Mouse (Mus musculus): ENCODE data around the gene Fsip1. TPM values are rescaled to one million over a fixed set of nuclear protein-coding genes. Genes with fewer than 3 reads are reported as not detected.

The Fsip1 gene
- total RNA-seq (2014; rRNA removed) = 2.9 and 3.7 TPM in 2 replicates
- polyA plus RNA-seq (2015; fragmentation: Nextera tagmentation; extraction: Ambion mirVana) = 4.0 and 5.7 TPM in 2 replicates

DNA sequence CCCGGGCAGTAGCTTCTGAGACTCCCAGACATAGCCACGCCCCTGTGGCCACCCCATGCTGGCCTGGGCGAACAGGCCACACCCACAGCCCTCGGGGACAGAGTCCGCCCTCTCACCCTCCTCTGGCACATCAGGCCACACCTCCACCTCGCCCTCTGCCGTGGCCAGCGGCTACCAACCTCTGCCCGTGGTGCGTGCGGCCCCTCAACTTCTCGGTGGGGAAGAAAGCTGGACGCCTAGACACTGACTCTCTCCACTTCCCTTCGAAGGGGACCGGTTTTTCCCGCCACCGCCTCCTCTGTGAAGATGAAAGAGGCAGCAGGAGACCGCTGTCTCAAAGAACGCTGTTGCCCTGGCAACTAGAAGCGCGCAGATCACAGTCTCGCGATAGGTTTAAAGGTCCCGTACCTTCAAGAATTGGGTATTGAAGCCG, at the start of gene Fsip1:
Fsip1 (minus strand) TSS at position 346 of the 433 bp plus-strand sequence.
- H3K4me2 ChIP-seq (ENCODE audit: low read depth) = peak within 1 kb of the TSS; percentile 74
- H3K27me3 ChIP-seq (ENCODE audit: insufficient read depth, low read length) = no peaks in the 10 kb centered on the region
- no peak within 1 kb of the TSS for H3K27ac ChIP-seq (ENCODE audit: low read depth, low read length)
- no peaks in the 10 kb centered on the region for H3K36me3 ChIP-seq (ENCODE audit: insufficient read depth)
- no peaks in the 10 kb centered on the region for H3K9me3 ChIP-seq (ENCODE audit: low read length)
- peak within 1 kb of the TSS; percentile 42 for H3K4me3 ChIP-seq (ENCODE audit: low read depth, low read length)
- ATAC-seq (peak; percentile 96), DNase-seq (peak; percentile 87)
- 5% methylated on average over 25 of the region's 25 CpGs for WGBS
- H3K4me1 ChIP-seq (ENCODE audit: insufficient read depth) = no peaks in the 10 kb centered on the region; the same call in 1 of the 2 replicates
- TF ChIP-seq CTCF (IDR thresholded peaks at IDR 0.05; ENCODE audit: low read depth) = no peak
- peak within 1 kb of the TSS; percentile 47; the same call in 1 of the 2 replicates for H3K9ac ChIP-seq

DNA sequence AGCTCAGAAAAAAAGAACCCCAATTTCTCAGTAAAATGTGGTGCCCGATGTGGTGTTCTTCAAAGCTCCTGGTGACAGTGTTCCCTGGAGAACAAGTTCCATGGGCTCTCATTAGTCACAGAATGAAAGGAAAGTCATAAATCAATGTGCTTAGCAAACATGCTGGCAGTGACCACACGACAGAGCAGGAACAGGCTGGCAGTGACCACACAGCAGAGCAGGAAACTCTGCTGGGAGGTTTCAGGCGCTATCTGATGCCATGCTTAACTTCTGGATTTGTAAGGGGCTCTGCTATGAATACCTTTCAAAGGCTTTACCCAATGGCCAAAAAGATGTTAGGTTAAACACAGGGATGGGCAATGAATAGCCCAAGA, 49.7 kb upstream of the Fsip1 start:
- no peak overlapping the region for H3K4me2 ChIP-seq (ENCODE audit: low read depth)
- H3K9ac ChIP-seq = no peak overlapping the region
- no peak overlapping the region for H3K4me3 ChIP-seq (ENCODE audit: low read depth, low read length)
- no peak for DNase-seq
- H3K27ac ChIP-seq (ENCODE audit: low read depth, low read length) = no peak overlapping the region
- H3K36me3 ChIP-seq (ENCODE audit: insufficient read depth) = no peaks in the 10 kb centered on the region
- TF ChIP-seq CTCF (IDR thresholded peaks at IDR 0.05; ENCODE audit: low read depth) = no peak
- H3K4me1 ChIP-seq (ENCODE audit: insufficient read depth) = no peaks in the 10 kb centered on the region
- H3K27me3 ChIP-seq (ENCODE audit: insufficient read depth, low read length) = no peaks in the 10 kb centered on the region
- no peaks in the 10 kb centered on the region for H3K9me3 ChIP-seq (ENCODE audit: low read length)
- WGBS = 68% methylated on average over 3 of the region's 3 CpGs
- no peak for ATAC-seq

DNA sequence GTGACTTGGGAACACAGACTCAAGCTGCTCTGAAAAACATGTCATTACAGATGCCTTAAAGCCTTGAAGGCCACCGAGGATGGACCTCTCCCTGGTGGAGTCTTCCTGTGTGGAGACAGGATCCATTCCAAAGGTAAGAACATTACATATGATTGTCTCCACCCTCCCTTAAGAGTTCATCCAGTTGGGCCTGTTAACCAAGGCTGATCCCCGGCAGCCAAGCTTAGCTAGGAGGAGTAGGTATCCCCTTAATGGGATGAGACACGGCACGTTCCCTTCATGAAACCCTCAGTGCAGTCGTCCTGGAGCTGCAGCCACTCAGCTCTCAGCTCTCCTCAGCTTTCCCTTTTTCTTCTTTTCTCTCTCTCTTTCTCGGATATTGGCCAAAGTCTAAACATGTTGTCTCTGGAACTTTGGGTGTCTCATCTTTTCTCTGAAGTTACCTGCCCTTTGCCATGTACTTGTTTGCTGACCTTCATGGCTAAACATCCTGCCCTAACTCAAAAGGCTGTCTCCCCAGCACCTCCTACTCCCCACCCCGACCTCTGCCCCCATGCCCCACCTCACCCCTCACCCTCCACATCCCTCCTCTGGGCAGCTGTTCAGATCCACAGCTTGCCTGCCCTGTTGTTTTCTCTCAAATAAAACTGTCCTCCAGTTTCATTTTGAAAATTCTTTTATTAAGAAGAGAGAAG, 49.2 kb upstream of the Fsip1 start:
- Histone ChIP-seq H3K4me2 (ENCODE audit: low read depth) (no peak overlapping the region), H3K4me1 (ENCODE audit: insufficient read depth) (no peaks in the 10 kb centered on the region), H3K4me3 (ENCODE audit: low read depth, low read length) (no peak overlapping the region), H3K36me3 (ENCODE audit: insufficient read depth) (no peaks in the 10 kb centered on the region), H3K27me3 (ENCODE audit: insufficient read depth, low read length) (no peaks in the 10 kb centered on the region), H3K9ac (no peak overlapping the region), H3K9me3 (ENCODE audit: low read length) (no peaks in the 10 kb centered on the region), H3K27ac (ENCODE audit: low read depth, low read length) (no peak overlapping the region)
- WGBS = 82% methylated on average over 7 of the region's 7 CpGs
- no peak for TF ChIP-seq CTCF (IDR thresholded peaks at IDR 0.05; ENCODE audit: low read depth)
- no peak for DNase-seq
- ATAC-seq = no peak

DNA sequence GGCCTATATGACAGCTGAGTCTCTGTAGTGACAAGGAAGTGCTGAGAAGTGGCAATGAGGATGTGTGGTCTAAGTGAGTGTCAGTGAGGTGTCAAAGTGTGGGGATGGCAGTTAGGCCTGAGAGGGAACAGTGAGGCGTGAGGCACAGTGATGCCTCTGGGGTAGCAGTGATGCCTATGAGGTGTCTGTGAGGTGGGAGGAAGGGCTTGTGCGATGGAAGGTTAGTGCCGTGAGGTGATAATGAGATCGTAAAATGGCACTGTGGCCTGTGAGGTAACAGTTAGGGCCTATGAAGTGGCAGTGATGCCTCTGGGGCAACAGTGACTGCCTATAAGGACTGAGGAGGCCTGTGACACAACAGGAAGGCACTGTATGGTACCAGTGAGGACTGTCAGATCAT, 46.7 kb upstream of the Fsip1 start:
- no peak for ATAC-seq
- no peak overlapping the region for H3K4me2 ChIP-seq (ENCODE audit: low read depth)

DNA sequence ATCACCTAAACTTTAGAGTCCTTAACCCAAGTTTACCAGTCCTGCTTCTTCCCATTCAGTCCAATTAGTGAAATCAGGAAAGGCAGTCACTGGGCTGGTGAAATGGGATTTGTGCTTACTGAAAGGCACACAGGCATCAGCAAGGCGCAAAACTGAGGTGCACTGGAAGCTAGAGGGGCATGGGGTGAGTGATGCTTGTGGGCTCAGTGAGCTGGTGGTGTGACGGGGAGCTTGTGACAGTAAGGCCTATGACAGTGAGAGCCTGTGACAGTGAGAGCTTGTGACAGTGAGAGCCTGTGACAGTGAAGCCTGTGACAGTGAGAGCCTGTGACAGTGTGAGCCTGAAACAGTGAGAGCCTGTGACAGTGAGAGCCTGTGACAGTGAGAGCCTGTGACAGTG, 44.9 kb upstream of the Fsip1 start:
- WGBS = 73% methylated on average over 2 of the region's 2 CpGs

More for the DNA sequence above, 46.7 kb upstream of the Fsip1 start:
- DNase-seq = no peak
- no peak overlapping the region for H3K4me3 ChIP-seq (ENCODE audit: low read depth, low read length)
- WGBS = 90% methylated on average over 4 of the region's 4 CpGs
- no peaks in the 10 kb centered on the region for H3K27me3 ChIP-seq (ENCODE audit: insufficient read depth, low read length)
- no peaks in the 10 kb centered on the region for H3K4me1 ChIP-seq (ENCODE audit: insufficient read depth)
- H3K9me3 ChIP-seq (ENCODE audit: low read length) = no peaks in the 10 kb centered on the region
- no peaks in the 10 kb centered on the region for H3K36me3 ChIP-seq (ENCODE audit: insufficient read depth)
- no peak for TF ChIP-seq CTCF (IDR thresholded peaks at IDR 0.05; ENCODE audit: low read depth)
- no peak overlapping the region for H3K9ac ChIP-seq
- no peak overlapping the region for H3K27ac ChIP-seq (ENCODE audit: low read depth, low read length)

DNA sequence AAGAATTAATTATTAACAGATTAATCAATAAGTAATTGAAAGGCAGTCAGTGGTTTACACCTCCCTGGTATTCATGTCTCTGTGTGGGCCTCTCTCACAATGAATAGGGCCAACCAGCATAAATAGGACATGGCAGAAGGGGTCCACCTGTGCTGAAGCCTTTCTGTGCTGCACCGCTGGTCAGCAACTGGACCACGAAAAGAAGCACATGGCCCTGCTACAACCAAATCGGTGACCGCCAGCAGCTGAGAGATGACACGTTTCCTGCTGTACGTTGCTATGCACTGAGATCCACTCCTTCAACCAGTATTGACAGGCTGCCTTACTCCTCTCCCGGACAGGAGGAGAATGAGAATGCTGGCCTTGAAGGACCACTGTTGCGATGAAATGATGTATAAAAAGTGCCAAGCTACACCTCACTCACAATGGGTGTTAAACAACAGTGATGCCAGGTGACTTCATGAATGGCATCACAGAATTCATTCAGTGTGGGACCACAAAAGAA, 44.3 kb upstream of the Fsip1 start:
- TF ChIP-seq CTCF (IDR thresholded peaks at IDR 0.05; ENCODE audit: low read depth) = no peak
- DNase-seq (no peak), ATAC-seq (no peak)
- Histone ChIP-seq H3K4me2 (ENCODE audit: low read depth) (no peak overlapping the region), H3K9me3 (ENCODE audit: low read length) (no peaks in the 10 kb centered on the region), H3K36me3 (ENCODE audit: insufficient read depth) (no peaks in the 10 kb centered on the region), H3K9ac (no peak overlapping the region), H3K27ac (ENCODE audit: low read depth, low read length) (no peak overlapping the region), H3K4me3 (ENCODE audit: low read depth, low read length) (no peak overlapping the region), H3K4me1 (ENCODE audit: insufficient read depth) (no peaks in the 10 kb centered on the region), H3K27me3 (ENCODE audit: insufficient read depth, low read length) (no peaks in the 10 kb centered on the region)
- 57% methylated on average over 8 of the region's 8 CpGs for WGBS

More for the DNA sequence above, 44.9 kb upstream of the Fsip1 start:
- H3K9ac ChIP-seq = no peak overlapping the region
- TF ChIP-seq CTCF (IDR thresholded peaks at IDR 0.05; ENCODE audit: low read depth) = no peak
- H3K27me3 ChIP-seq (ENCODE audit: insufficient read depth, low read length) = no peaks in the 10 kb centered on the region
- H3K4me1 ChIP-seq (ENCODE audit: insufficient read depth) = no peaks in the 10 kb centered on the region
- no peaks in the 10 kb centered on the region for H3K36me3 ChIP-seq (ENCODE audit: insufficient read depth)
- H3K9me3 ChIP-seq (ENCODE audit: low read length) = no peaks in the 10 kb centered on the region
- ATAC-seq (no peak), DNase-seq (no peak)
- H3K4me2 ChIP-seq (ENCODE audit: low read depth) = no peak overlapping the region
- H3K4me3 ChIP-seq (ENCODE audit: low read depth, low read length) = no peak overlapping the region
- H3K27ac ChIP-seq (ENCODE audit: low read depth, low read length) = no peak overlapping the region

DNA sequence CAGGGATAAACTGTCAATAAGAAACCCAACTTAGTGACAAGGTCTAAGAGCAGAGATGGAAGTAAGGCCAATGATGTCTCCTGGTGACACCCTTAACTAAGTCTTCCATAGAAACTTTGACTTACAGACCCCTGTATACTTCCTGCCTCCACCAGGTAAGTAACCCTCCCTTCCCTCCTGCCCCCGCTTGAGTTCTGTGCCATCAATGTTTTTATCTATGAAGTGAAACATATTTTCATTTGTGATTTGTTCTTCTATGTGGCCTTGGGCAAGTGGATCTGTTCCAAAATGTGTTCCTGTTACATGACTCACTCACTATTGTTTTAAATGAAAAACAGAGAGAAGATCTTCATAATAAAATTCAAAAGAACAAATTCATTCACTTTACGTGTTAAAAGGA, 43.2 kb upstream of the Fsip1 start:
- H3K9me3 ChIP-seq (ENCODE audit: low read length) = no peaks in the 10 kb centered on the region
- H3K36me3 ChIP-seq (ENCODE audit: insufficient read depth) = no peaks in the 10 kb centered on the region
- DNase-seq = no peak
- no peak overlapping the region for H3K4me2 ChIP-seq (ENCODE audit: low read depth)
- no peak overlapping the region for H3K27ac ChIP-seq (ENCODE audit: low read depth, low read length)
- no peak overlapping the region for H3K9ac ChIP-seq
- 94% methylated on average over 2 of the region's 2 CpGs for WGBS
- TF ChIP-seq CTCF (IDR thresholded peaks at IDR 0.05; ENCODE audit: low read depth) = no peak
- H3K4me1 ChIP-seq (ENCODE audit: insufficient read depth) = no peaks in the 10 kb centered on the region
- H3K27me3 ChIP-seq (ENCODE audit: insufficient read depth, low read length) = no peaks in the 10 kb centered on the region
- ATAC-seq = no peak
- H3K4me3 ChIP-seq (ENCODE audit: low read depth, low read length) = no peak overlapping the region

Measured in forebrain, postnatal 0 days (tissue).